Mouse (Mus musculus): ENCODE data around the gene Nol12. TPM values are rescaled to one million over a fixed set of nuclear protein-coding genes. Genes with fewer than 3 reads are reported as not detected.

The Nol12 gene
- 39.4 to 43.0 TPM (median 41.7 TPM) in 4 replicates for total RNA-seq (2023)

DNA sequence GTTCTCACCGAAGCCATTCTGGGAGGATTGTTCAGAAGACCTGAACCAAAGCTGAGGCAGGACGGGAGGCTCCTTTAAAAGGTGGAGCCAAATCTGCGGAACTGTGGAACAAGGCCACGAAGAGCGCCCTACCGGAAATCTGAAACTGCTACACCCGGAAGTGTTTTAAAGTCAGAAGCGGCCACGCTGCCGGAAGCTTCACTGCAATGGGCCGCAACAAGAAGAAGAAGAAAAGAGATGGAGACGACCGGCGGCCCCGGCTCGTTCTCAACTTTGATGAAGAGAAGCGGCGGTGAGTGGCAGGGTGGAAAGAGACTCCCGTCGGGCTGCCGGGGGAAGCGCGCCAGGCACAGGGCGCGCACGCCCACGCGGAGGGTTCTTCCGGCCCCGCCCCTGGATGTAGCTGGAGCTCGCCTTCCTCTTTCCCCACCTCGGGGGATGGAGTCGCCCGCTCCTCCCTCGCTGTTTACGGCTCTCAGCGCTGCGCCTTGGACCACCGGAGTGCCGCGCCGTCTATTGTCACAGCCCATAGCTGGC lies at the start of gene Nol12:
Nol12 (plus strand) TSS at position 150 of the 537 bp plus-strand sequence.

DNA sequence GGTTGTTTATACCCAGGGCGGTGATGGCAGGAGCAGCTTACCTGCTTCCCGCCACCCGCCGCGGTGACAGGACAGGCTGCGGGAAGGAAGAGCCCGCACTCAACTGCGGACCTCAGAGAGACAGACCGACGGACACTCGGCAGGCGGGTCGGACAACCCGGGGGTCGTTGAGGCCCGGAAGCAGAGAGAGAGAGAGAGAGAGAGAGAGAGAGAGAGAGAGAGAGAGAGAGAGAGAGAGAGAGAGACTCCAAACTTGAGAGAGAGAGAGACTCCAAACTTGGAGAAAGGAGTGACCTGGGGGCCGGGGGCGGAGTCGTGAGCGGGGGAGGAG lies 35.4 kb upstream of the Nol12 start, which contains the start of gene Gm49510:
Gm49510 (plus strand) TSS at position 259 of the 331 bp plus-strand sequence.

DNA sequence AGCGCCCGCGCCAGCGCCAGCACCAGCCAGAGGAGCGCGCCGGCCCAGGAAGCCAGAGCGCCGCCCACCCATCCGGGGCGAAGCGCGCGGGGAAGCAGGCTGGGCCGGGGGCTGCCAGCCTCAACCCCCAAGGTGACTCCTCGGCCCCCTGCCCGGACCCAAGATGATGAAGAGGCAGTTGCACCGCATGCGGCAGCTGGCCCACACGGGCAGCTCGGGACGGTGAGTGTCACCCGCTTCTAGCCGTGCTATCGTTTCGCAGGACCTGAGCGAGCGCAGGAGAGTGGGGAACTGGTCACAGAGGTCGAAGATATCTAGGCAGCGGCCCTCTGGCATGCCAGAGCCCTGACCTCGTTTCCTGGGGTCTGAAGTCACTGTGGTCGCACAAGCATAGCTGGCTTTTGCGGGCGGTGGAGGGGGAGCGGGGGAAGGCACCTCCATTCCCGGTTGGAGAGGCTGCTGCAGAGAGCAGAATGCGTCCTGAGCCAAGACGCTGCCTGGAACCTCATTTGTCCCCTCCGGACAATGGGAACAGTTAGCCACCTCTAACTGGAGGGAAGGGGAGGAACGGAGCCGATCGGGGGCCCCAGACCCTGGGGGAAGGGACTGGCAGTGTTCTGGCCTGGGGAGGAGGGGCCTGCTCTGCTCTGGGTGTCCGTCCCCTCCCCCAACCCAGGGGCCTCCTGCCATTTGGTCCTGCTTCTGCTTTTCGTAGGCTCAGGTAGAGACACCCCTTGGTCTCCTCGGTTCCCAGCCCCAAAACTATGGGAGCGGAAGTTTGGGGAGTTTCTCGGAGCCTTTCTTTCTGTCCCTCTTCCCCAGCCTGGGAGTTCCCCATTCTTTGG lies 34.8 kb upstream of the Nol12 start, which contains the start of gene Sh3bp1:
Sh3bp1 (plus strand) TSS at position 29 of the 845 bp plus-strand sequence.

DNA sequence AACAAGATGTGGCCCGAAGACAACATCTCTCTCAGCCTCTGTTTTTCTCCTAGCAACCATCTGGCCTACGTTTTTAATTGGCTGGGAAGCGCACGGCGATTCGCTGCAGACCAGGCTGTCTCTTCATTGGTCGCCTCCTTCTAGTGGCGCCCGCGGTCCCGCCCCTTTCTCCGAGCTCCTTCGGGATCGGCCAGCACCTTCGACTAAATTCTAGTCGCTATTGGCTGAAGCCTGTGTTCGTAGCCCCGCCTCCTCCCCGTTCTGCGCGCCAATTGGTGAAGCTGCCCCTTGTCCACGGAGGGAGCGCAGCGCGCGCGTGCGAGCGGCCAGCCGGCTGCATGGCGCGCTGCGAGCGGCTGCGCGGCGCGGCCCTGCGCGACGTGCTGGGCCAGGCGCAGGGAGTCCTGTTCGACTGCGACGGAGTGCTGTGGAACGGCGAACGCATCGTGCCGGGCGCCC lies 21.1 kb upstream of the Nol12 start, which contains the start of gene Pdxp:
Pdxp (plus strand) TSS at position 288 of the 459 bp plus-strand sequence.

DNA sequence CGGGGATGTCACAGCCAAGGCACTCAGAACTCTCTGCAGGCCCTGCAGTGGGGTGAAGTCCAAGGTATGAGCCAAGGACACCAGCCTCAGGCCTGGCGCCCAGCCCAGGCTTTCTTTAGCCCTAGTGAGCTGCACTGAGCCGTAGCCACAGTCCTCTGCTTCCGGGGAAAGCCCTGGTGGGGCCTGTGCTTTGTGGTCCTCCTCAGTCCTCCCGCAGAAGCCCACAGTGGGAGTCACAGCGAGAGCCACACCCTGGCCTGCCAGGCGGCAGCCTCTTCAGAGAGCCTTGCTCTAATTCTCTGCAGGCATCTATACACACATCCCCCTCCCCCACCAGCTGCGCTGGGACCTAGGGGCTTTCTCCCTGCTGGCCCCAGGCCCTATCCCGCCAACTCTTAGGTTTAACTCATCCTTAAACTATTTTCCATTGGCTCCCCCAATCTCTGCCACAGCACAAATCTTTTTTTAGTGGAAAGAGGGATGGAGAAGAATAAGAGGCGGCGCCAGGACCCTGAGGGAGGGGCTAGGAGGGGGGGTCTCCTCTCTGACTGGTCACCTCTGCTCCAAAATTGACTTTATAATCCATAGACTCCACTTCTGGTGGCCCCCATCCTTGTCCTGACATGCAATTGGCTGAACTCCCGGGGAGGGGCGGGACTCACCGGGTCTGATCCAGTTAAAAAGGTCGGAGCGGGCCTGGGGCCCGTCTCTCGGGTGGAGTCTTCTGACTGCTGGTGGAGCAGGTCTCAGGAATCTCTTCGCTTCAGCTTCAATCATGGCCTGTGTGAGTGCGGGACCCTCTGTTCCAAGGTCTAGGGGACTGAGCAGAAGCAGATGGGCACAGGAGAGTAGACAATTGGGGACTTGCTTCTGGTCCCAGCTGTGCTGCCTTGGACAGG lies 8.5 kb upstream of the Nol12 start, which contains the start of gene Lgals1:
Lgals1 (plus strand) TSS at position 705 of the 899 bp plus-strand sequence.

DNA sequence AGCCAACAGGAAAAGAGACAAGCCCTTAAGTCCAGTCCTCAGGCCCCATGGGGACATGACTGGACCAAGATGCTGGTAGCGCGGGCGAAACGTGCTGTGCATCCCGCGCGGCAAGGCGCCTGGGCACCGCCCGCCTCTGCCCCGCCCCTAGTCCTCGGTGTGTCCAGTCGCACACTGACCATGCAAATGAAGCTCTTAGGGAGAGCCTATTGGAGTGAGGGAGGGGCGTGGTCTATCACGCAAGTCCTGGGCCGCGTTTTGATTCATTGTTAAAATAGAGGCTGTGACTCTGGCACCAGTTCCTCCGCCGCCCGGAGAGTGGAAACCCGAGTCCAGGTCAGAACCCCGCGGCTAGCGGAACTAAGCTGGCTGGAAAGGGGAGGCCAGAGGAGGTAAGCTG lies 12.9 kb downstream of the Nol12 start, which contains the start of gene Triobp:
Triobp (plus strand) TSS at position 68 of the 400 bp plus-strand sequence.

Other genes with a start within 250 kb of the Nol12 start
- gene Elfn2, start 216.2 kb upstream of the Nol12 start, total RNA-seq (2023), result 0.12 to 0.16 TPM in 2 of 4 replicates, not detected in the others
- 72.8 to 82.9 TPM (median 76.0 TPM) in 4 replicates for gene Mfng, start 161.5 kb upstream of the Nol12 start, total RNA-seq (2023)
- gene Card10, start 131.9 kb upstream of the Nol12 start, total RNA-seq (2023), result 0.13 to 0.20 TPM (median 0.18 TPM) in 3 of 4 replicates, not detected in the other
- gene Cdc42ep1, start 92.3 kb upstream of the Nol12 start, total RNA-seq (2023), result not detected in 4 replicates
- not detected in 4 replicates for gene Lgals2, start 79.4 kb upstream of the Nol12 start, total RNA-seq (2023)
- gene Gga1, start 57.7 kb upstream of the Nol12 start, total RNA-seq (2023), result 73.8 to 85.1 TPM (median 82.1 TPM) in 4 replicates
- gene Gm49510, start 35.3 kb upstream of the Nol12 start, total RNA-seq (2023), result not detected in 4 replicates
- gene Sh3bp1, start 35.2 kb upstream of the Nol12 start, total RNA-seq (2023), result 64.4 to 69.8 TPM (median 65.2 TPM) in 4 replicates
- 8.1 to 9.7 TPM (median 9.1 TPM) in 4 replicates for gene Pdxp, start 21.0 kb upstream of the Nol12 start, total RNA-seq (2023)
- 7.6 to 13.9 TPM (median 10.2 TPM) in 4 replicates for gene Lgals1, start 8.2 kb upstream of the Nol12 start, total RNA-seq (2023)
- gene Triobp, start 12.8 kb downstream of the Nol12 start, total RNA-seq (2023), result 44.3 to 52.7 TPM (median 47.1 TPM) in 4 replicates
- gene H1f0, start 93.5 kb downstream of the Nol12 start, total RNA-seq (2023), result 2.6 to 4.8 TPM (median 3.2 TPM) in 4 replicates
- not detected in 4 replicates for gene Galr3, start 107.0 kb downstream of the Nol12 start, total RNA-seq (2023)
- gene Ankrd54, start 128.0 kb downstream of the Nol12 start, total RNA-seq (2023), result 33.0 to 36.2 TPM (median 34.8 TPM) in 4 replicates
- 98.5 to 108 TPM (median 105 TPM) in 4 replicates for gene Eif3l, start 140.2 kb downstream of the Nol12 start, total RNA-seq (2023)
- gene Micall1, start 174.0 kb downstream of the Nol12 start, total RNA-seq (2023), result 41.7 to 56.4 TPM (median 50.6 TPM) in 4 replicates
- gene Polr2f, start 206.1 kb downstream of the Nol12 start, total RNA-seq (2023), result 38.2 to 58.6 TPM (median 48.1 TPM) in 4 replicates
- gene 1700088E04Rik, start 206.3 kb downstream of the Nol12 start, total RNA-seq (2023), result not detected in 4 replicates
- gene Sox10, start 230.3 kb downstream of the Nol12 start, total RNA-seq (2023), result not detected in 4 replicates

All from B cell, adult 62 days (primary cell).